In the genomic region with DNA sequence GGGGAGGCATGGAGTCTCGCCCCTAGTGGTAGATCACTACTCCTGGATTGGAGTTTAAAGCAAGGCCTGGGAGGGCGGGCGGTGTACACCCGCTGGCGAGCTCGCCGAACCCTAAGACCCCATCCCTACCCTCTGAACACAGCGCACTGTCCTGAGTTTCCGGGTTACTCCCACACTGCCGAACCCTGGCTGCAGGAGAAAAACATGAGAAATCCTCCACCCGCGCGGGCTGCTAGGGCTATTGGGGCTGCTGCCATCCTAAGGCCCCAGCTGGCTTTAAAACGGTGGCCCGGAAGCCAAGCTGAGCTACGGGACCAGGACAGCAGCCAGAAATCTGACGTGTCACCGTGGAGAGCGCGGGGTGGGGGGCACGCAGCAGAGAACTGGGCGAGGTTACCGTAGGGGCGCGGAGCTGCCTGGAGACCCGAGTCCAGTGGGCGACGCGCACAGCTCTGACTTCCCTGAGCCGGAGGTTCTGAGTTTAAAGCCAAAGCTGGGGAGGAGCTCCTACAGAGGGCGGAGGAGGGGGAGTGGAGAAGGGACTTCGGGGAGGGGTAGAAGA, we compare ENCODE assay signal across 9 mouse cellular contexts. TPM values are rescaled to one million over a fixed set of nuclear protein-coding genes. Genes with fewer than 3 reads are reported as not detected.
DNase-seq lines count a peak whose midpoint lies in the region; ATAC-seq and TF ChIP-seq lines count a peak whose summit lies in the region.
"Had no signal": no experiment of that assay in that cellular context is flagged by ENCODE, and none has a peak within 500 bp of the region (broad histone marks: within the 10 kb centered on the region; RNA-seq: fewer than 3 reads in every experiment).

A gene (minus strand): TSS at position 546 of the 562 bp plus-strand sequence.

- peak; percentile 80 for TF ChIP-seq POLR2A in embryonic fibroblast, embryonic 13.5 days (IDR thresholded peaks at IDR 0.05; ENCODE audit: low read depth, low read length)
- no peak for TF ChIP-seq POLR2A in spleen, adult 2 months (IDR thresholded peaks at IDR 0.05; ENCODE audit: low read depth, low read length)

- no peaks in the 10 kb centered on the region for H3K36me3 ChIP-seq in heart, embryonic 10.5 days
- no peaks in the 10 kb centered on the region for H3K36me3 ChIP-seq in limb, embryonic 13.5 days
- no peaks in the 10 kb centered on the region for H3K36me3 ChIP-seq in midbrain, embryonic 13.5 days
- no peaks in the 10 kb centered on the region for H3K36me3 ChIP-seq in spleen, adult 2 months (ENCODE audit: control insufficient read depth, insufficient read depth, low read length)

- peak within 1 kb of the TSS; percentile 56 for H3K4me3 ChIP-seq in embryonic fibroblast, embryonic 13.5 days (ENCODE audit: insufficient read depth, low read length)
- H3K4me3 ChIP-seq in heart, embryonic 10.5 days, result peak within 1 kb of the TSS; percentile 79
- H3K4me3 ChIP-seq in limb, embryonic 13.5 days, result peak within 1 kb of the TSS; percentile 51
- H3K4me3 ChIP-seq in midbrain, embryonic 13.5 days (replicated peaks), result peak within 1 kb of the TSS; percentile 51
- peak within 1 kb of the TSS; percentile 77 for H3K4me3 ChIP-seq in spleen, adult 2 months (ENCODE audit: extremely low read depth, insufficient read depth, insufficient read length)

- H3K9me3 ChIP-seq in heart, embryonic 10.5 days, result no peaks in the 10 kb centered on the region; the same call in 1 of the 2 replicates
- H3K9me3 ChIP-seq in limb, embryonic 13.5 days, result 0 out of 2 replicates have a peak, but pooled peaks cover 3% of the 10 kb centered on the region
- H3K9me3 ChIP-seq in midbrain, embryonic 13.5 days, result no peaks in the 10 kb centered on the region

- WGBS in heart, embryonic 10.5 days, result under 1% methylated on average over 32 of the region's 32 CpGs
- under 1% methylated on average over 32 of the region's 32 CpGs for WGBS in limb, embryonic 13.5 days
- under 1% methylated on average over 32 of the region's 32 CpGs for WGBS in midbrain, embryonic 13.5 days
- WGBS in spleen, adult 2 months, result 1% methylated on average over 32 of the region's 32 CpGs

- H3K9ac ChIP-seq in limb, embryonic 13.5 days, result peak within 1 kb of the TSS; percentile 68
- peak within 1 kb of the TSS; percentile 78 for H3K9ac ChIP-seq in midbrain, embryonic 13.5 days (replicated peaks)

- peak; percentile 93 for ATAC-seq in limb, embryonic 13.5 days (ENCODE audit: low FRiP score, low read depth)
- peak; percentile 94 for ATAC-seq in midbrain, embryonic 13.5 days

- peak; percentile 42 to 72 for DNase-seq in urinary bladder, adult 18-20 months (ENCODE audit: low spot score in 2 of 2)
- DNase-seq in urinary bladder, postnatal 10 days (ENCODE audit: low spot score), result no peak
- DNase-seq in heart, embryonic 10.5 days (ENCODE audit: low spot score), result peak; percentile 84
- DNase-seq in kidney, adult 9 months, result peak; percentile 79
- DNase-seq in spleen, adult 2 months (ENCODE audit: low read depth in 1 of 2, low spot score in 2 of 2), result peak in 1 of 2 experiments; percentile 12

- no peak for TF ChIP-seq CTCF in embryonic fibroblast, embryonic 13.5 days (IDR thresholded peaks at IDR 0.05; ENCODE audit: borderline replicate concordance, insufficient read depth, low read length)
- 0 out of 2 replicates have a peak, but pooled peaks have one; percentile 2 for TF ChIP-seq CTCF in spleen, adult 2 months (IDR thresholded peaks at IDR 0.05; ENCODE audit: extremely low read depth, insufficient read depth, insufficient read length, insufficient replicate concordance)

- 0 out of 2 replicates have a peak, but pooled peaks cover 6% of the 10 kb centered on the region for H3K27me3 ChIP-seq in heart, embryonic 10.5 days (ENCODE audit: insufficient read depth, poor library complexity, severe bottlenecking)
- H3K27me3 ChIP-seq in limb, embryonic 13.5 days, result 0 out of 2 replicates have a peak, but pooled peaks cover 3% of the 10 kb centered on the region
- no peaks in the 10 kb centered on the region for H3K27me3 ChIP-seq in midbrain, embryonic 13.5 days
- peaks cover 2% of the 10 kb centered on the region; the same call in 1 of the 2 replicates for H3K27me3 ChIP-seq in spleen, adult 2 months (ENCODE audit: control insufficient read depth, insufficient read depth, low read length)

- 0 out of 2 replicates have a peak, but pooled peaks cover 3% of the 10 kb centered on the region for H3K4me1 ChIP-seq in embryonic fibroblast, embryonic 13.5 days (ENCODE audit: control insufficient read depth, insufficient read depth, low read length)
- H3K4me1 ChIP-seq in heart, embryonic 10.5 days, result peaks cover 15% of the 10 kb centered on the region
- H3K4me1 ChIP-seq in limb, embryonic 13.5 days, result peaks cover 5% of the 10 kb centered on the region
- H3K4me1 ChIP-seq in midbrain, embryonic 13.5 days (replicated peaks), result peaks cover 5% of the 10 kb centered on the region
- H3K4me1 ChIP-seq in spleen, adult 2 months (ENCODE audit: control insufficient read depth, insufficient read depth, insufficient read length), result peaks cover 2% of the 10 kb centered on the region; the same call in 1 of the 2 replicates

- peak within 1 kb of the TSS; percentile 66 for H3K4me2 ChIP-seq in limb, embryonic 13.5 days (replicated peaks)
- peak within 1 kb of the TSS; percentile 82 for H3K4me2 ChIP-seq in midbrain, embryonic 13.5 days (replicated peaks)

- peak within 1 kb of the TSS; percentile 35; the same call in 1 of the 2 replicates for H3K27ac ChIP-seq in embryonic fibroblast, embryonic 13.5 days (ENCODE audit: insufficient read depth, low read length)
- H3K27ac ChIP-seq in heart, embryonic 10.5 days, result peak within 1 kb of the TSS; percentile 88
- H3K27ac ChIP-seq in limb, embryonic 13.5 days, result no peak within 1 kb of the TSS
- H3K27ac ChIP-seq in midbrain, embryonic 13.5 days, result peak within 1 kb of the TSS; percentile 67; the same call in 1 of the 2 replicates
- H3K27ac ChIP-seq in spleen, adult 2 months (ENCODE audit: insufficient read depth, low read length), result no peak within 1 kb of the TSS

RNA-seq across cellular contexts. Expression of the gene that starts here (rescaled TPM):
- polyA plus RNA-seq in embryonic fibroblast, embryonic 13.5 days (2011; ENCODE audit: insufficient read length, low read depth, missing spikeins), result 4.4 and 6.1 TPM in 2 replicates
- 5.0 and 5.2 TPM in 2 replicates for polyA plus RNA-seq in heart, embryonic 10.5 days (2016; fragmentation: Nextera tagmentation; extraction: Ambion mirVana)
- 6.1 and 7.6 TPM in 2 replicates for polyA plus RNA-seq in limb, embryonic 13.5 days (2015; fragmentation: Nextera tagmentation; extraction: Ambion mirVana)
- 3.7 and 3.9 TPM in 2 replicates for polyA plus RNA-seq in midbrain, embryonic 13.5 days (2015; fragmentation: Nextera tagmentation; extraction: Ambion mirVana)
- 2.1 and 2.5 TPM in 2 replicates for polyA plus RNA-seq in spleen, adult 2 months (2012; rRNA removed)
- polyA plus RNA-seq: C2C12 had no signal

Comparison
In these comparisons a context has a peak if more than half of its experiments do, and no peak if none do; other contexts are left out.
1. H3K27ac ChIP-seq: peak in embryonic fibroblast, embryonic 13.5 days (single experiment), heart, embryonic 10.5 days (single experiment) and midbrain, embryonic 13.5 days (single experiment); none in limb, embryonic 13.5 days (single experiment) and spleen, adult 2 months (single experiment).
2. Peak in every context shown above with its lines, with median percentiles within 50 percentile points of each other: H3K4me3 ChIP-seq.